Mouse (Mus musculus): Measurements from ENCODE around the gene Galr2. TPM values are rescaled to one million over a fixed set of nuclear protein-coding genes. Genes with fewer than 3 reads are reported as not detected.

Galr2 gene
- polyA plus RNA-seq, 1 experiment, result 0.05 TPM

GRCm38 (mm10) chr11:116332983-116333270 is 52.2 kb downstream of the Galr2 start:
- no peak for DNase-seq
- Histone ChIP-seq H3K4me1 (ENCODE audit: control insufficient read depth, insufficient read depth, low read length) (no peaks in the 10 kb centered on the region), H3K27ac (ENCODE audit: insufficient read depth, low read length) (no peak overlapping the region)

More at GRCm38 (mm10) chr11:116332983-116333270, 52.2 kb downstream of the Galr2 start:
- TF ChIP-seq POLR2A (IDR thresholded peaks at IDR 0.05; ENCODE audit: borderline replicate concordance, insufficient read depth, low read length) (no peak), CTCF (IDR thresholded peaks at IDR 0.05; ENCODE audit: borderline replicate concordance, insufficient read depth, low read depth, low read length) (no peak)
- Histone ChIP-seq H3K27me3 (ENCODE audit: control insufficient read depth, insufficient read depth, low read length) (no peaks in the 10 kb centered on the region; the same call in 1 of the 2 replicates), H3K4me3 (replicated peaks; ENCODE audit: insufficient read depth, low read depth, low read length) (no peak overlapping the region)
- 81% methylated on average over 3 of the region's 3 CpGs for WGBS

Other genes starting within 250 kb of the Galr2 start
- gene Unc13d, start 203.0 kb upstream of the Galr2 start, polyA plus RNA-seq (2012; rRNA removed), result 3.8 and 5.7 TPM in 2 replicates
- gene Wbp2, start 193.9 kb upstream of the Galr2 start, polyA plus RNA-seq (2012; rRNA removed), result 509 and 539 TPM in 2 replicates
- 4.1 TPM in 2 replicates for gene Trim47, start 153.7 kb upstream of the Galr2 start, polyA plus RNA-seq (2012; rRNA removed)
- gene Trim65, start 149.8 kb upstream of the Galr2 start, polyA plus RNA-seq (2012; rRNA removed), result 7.9 and 9.3 TPM in 2 replicates
- gene Mrpl38, start 142.1 kb upstream of the Galr2 start, polyA plus RNA-seq (2012; rRNA removed), result 61.9 and 66.2 TPM in 2 replicates
- gene Fbf1, start 112.8 kb upstream of the Galr2 start, polyA plus RNA-seq (2012; rRNA removed), result 81.1 and 83.0 TPM in 2 replicates
- gene Ten1, start 82.1 kb upstream of the Galr2 start, polyA plus RNA-seq (2012; rRNA removed), result 55.2 and 56.8 TPM in 2 replicates
- gene Acox1, start 81.9 kb upstream of the Galr2 start, polyA plus RNA-seq (2012; rRNA removed), result 107 and 115 TPM in 2 replicates
- 1.2 and 1.6 TPM in 2 replicates for gene Evpl, start 42.9 kb upstream of the Galr2 start, polyA plus RNA-seq (2012; rRNA removed)
- gene Srp68, start 6.7 kb upstream of the Galr2 start, polyA plus RNA-seq (2012; rRNA removed), result 76.4 and 79.2 TPM in 2 replicates
- gene Exoc7, start 26.3 kb downstream of the Galr2 start, polyA plus RNA-seq (2012; rRNA removed), result 104 and 118 TPM in 2 replicates
- gene Foxj1, start 54.5 kb downstream of the Galr2 start, polyA plus RNA-seq (2012; rRNA removed), result 13.9 and 15.7 TPM in 2 replicates
- gene Rnf157, start 132.1 kb downstream of the Galr2 start, polyA plus RNA-seq (2012; rRNA removed), result 121 and 147 TPM in 2 replicates
- gene Ubald2, start 153.2 kb downstream of the Galr2 start, polyA plus RNA-seq (2012; rRNA removed), result 34.8 and 44.0 TPM in 2 replicates
- 0.05 TPM in 1 of 2 replicates, not detected in the other for gene Qrich2, start 185.3 kb downstream of the Galr2 start, polyA plus RNA-seq (2012; rRNA removed)
- 114 and 129 TPM in 2 replicates for gene Prpsap1, start 213.3 kb downstream of the Galr2 start, polyA plus RNA-seq (2012; rRNA removed)
- 9.0 and 9.7 TPM in 2 replicates for gene Sphk1, start 250.0 kb downstream of the Galr2 start, polyA plus RNA-seq (2012; rRNA removed)